Mouse (Mus musculus) spleen, embryonic (tissue): ENCODE measurements at regions not wholly inside any gene's neighbourhood (a gene's known extent, or its start where the extent isn't known, plus 50 kb on each side); places are given as distances from the start of the nearest gene placed in this dataset.
"Not testable (repeated sequence)": the region's sequence is repeated elsewhere in the genome, so short reads cannot be mapped to it uniquely, and the experiment has no call there.

ENCODE experiments used
- CTCF ChIA-PET: fragments of 350-600 bp; sonication (Branson Sonifier 250); formaldehyde crosslinking; loops from one replicate; lab custom pipeline; 2022; lab: Charles Lee

- CTCF ChIA-PET = no interaction called here
Observed at GRCm38 (mm10) chr8:34319719-34320118, 208.2 kb upstream of the Gm10131 start.

- CTCF ChIA-PET = no interaction called here
Observed at GRCm38 (mm10) chr8:34315233-34315632, 203.7 kb upstream of the Gm10131 start.

- CTCF ChIA-PET = no interaction called here
Observed at GRCm38 (mm10) chr8:34305542-34306485, 194.3 kb upstream of the Gm10131 start.

- CTCF ChIA-PET = no interaction called here
Observed at GRCm38 (mm10) chr8:34303815-34304214, 192.3 kb upstream of the Gm10131 start.

GRCm38 (mm10) chr8:34300331-34300903 is 188.9 kb upstream of the Gm10131 start:
- CTCF ChIA-PET = no interaction called here

GRCm38 (mm10) chr8:34294721-34295120 is 183.2 kb upstream of the Gm10131 start:
- CTCF ChIA-PET = no interaction called here

- CTCF ChIA-PET = no interaction called here
Observed at GRCm38 (mm10) chr8:34290670-34291069, 179.1 kb upstream of the Gm10131 start.

GRCm38 (mm10) chr8:34287801-34288200 is 176.3 kb upstream of the Gm10131 start:
- CTCF ChIA-PET = no interaction called here

GRCm38 (mm10) chr8:34284576-34284975 is 173.0 kb upstream of the Gm10131 start:
- CTCF ChIA-PET = no interaction called here

- CTCF ChIA-PET = interaction anchor here (0.6 to 0.7 kb wide), 2 partner anchors 79 to 98 kb away, joined by 3 to 7 read pairs; no protein-coding TSS in a partner anchor
Observed at GRCm38 (mm10) chr8:34280433-34280832, 168.9 kb upstream of the Gm10131 start.

GRCm38 (mm10) chr8:34275977-34276660 is 164.6 kb upstream of the Gm10131 start:
- CTCF ChIA-PET = no interaction called here

GRCm38 (mm10) chr8:34274796-34275195 is 163.3 kb upstream of the Gm10131 start:
- CTCF ChIA-PET = not testable (repeated sequence)

GRCm38 (mm10) chr8:34274171-34274570 is 162.6 kb upstream of the Gm10131 start:
- CTCF ChIA-PET = no interaction called here

GRCm38 (mm10) chr8:34269848-34270247 is 158.3 kb upstream of the Gm10131 start:
- CTCF ChIA-PET = no interaction called here

GRCm38 (mm10) chr8:34268806-34269520 is 157.4 kb upstream of the Gm10131 start:
- CTCF ChIA-PET = no interaction called here

- CTCF ChIA-PET = no interaction called here
Observed at GRCm38 (mm10) chr8:34254978-34255377, 143.4 kb upstream of the Gm10131 start.

- CTCF ChIA-PET = no interaction called here
Observed at GRCm38 (mm10) chr8:34251934-34252333, 140.4 kb upstream of the Gm10131 start.

- CTCF ChIA-PET = interaction anchor here (0.6 kb wide), 1 partner anchor 17 kb away, joined by 3 read pairs; no protein-coding TSS in a partner anchor
Observed at GRCm38 (mm10) chr8:34239346-34239900, 127.9 kb upstream of the Gm10131 start.

- CTCF ChIA-PET = no interaction called here
Observed at GRCm38 (mm10) chr8:34233705-34234104, 122.2 kb upstream of the Gm10131 start.

- CTCF ChIA-PET = no interaction called here
Observed at GRCm38 (mm10) chr8:34229477-34229876, 117.9 kb upstream of the Gm10131 start.
